Mouse (Mus musculus) adrenal gland, adult 18-20 months (tissue): Measurements from ENCODE around the gene Lrrn1. TPM values are rescaled to one million over a fixed set of nuclear protein-coding genes. Genes with fewer than 3 reads are reported as not detected.

Experiments
- DNase-seq, 2 experiments: peaks; one replicate each; pipeline ENCODE4 v3.0.0; 2021 to 2022; ENCODE audit warnings: low spot score in 2 of 2
- total RNA-seq, 2 experiments: library from RNA; stranded (reverse); gene quantifications; 1 replicate in 1 of 2; 2 replicates in 1 of 2; pipeline ENCODE4 v1.2.3; 2021

Lrrn1 gene
- total RNA-seq, 2 experiments from 2014 or later = 8.0 to 55.6 TPM

DNA sequence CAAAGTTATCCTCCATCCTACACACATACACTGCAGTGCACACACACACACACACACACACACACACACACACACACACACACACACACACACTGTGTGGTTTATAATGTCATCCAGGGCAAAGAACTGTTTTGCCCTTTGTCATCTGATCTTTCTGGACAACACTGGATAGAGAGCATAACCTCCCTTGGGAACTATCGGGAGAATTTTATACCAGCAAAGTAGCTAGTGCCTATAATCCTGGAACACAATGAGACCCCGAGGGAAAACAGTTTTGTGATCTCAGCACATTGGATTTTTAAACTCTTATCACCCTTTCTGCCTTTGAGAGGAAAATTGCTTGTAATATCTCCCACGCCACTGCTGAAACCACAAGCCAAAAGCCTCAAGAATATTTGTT, 45.8 kb downstream of the Lrrn1 start:
- DNase-seq = no peak

DNA sequence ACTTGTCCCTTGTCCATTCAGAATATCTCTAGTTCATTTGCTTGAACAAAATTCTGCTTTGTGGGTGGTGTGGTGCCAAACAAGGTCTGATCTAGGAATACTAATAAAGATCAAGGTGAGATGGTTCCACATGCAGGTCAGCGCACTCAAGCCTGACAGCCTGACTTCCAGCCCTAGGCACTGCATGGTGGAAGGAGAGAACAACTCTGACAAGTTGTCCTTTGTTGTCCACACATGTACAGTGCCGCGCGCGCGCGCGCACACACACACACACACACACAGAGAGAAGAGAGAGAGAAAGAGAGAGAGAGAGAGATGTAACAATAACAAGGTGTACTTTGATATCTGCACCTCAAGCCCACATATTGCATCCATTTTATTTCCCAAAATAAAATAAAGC, 47.7 kb downstream of the Lrrn1 start:
- DNase-seq = no peak

DNA sequence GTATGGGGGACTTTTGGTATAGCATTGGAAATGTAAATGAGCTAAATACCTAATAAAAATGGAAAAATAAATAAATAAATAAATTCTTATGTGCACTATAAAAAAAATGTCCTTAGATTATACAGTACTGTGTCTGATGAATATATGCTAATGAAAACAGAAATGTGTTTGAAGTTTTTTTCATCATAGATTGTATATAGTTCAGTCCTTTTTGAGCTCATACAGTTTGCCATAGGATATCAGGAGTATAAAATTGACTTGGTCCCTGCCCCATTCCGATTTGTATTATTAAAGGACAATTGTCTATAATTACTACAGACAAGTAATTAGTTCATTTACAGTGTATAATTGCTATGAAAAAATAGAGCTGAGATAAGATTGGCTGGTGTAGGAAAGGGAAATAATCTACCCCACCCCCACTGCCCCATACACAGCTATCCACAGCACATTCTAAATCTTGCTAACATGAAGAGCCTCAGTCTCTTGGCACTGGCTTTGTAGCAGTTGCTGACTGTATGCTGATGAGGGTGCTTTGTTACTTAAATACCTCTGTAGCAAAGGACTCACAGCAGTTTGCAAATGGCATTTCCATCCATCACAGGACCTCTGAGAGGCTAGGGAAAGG, 54.3 kb downstream of the Lrrn1 start:
- DNase-seq = no peak

DNA sequence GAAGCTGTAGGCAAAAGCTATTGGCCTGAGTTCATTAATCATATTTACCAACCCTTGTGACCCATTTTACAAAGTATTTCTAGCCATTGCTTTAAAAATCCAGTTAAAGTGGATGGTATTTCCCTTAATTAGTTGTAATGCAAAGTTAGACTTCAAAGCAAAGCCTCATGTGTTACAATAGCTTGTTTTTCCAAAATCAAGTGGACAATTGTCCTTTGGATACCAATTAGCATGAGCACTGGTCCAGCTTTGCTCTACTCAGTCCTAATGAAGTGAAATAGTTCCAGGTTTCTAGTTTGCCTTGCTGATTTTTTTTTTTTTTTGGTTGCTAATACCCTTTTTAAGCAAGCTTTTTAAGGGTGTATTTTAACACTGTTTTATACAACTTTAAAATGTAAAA, 75.6 kb downstream of the Lrrn1 start:
- no peak for DNase-seq

DNA sequence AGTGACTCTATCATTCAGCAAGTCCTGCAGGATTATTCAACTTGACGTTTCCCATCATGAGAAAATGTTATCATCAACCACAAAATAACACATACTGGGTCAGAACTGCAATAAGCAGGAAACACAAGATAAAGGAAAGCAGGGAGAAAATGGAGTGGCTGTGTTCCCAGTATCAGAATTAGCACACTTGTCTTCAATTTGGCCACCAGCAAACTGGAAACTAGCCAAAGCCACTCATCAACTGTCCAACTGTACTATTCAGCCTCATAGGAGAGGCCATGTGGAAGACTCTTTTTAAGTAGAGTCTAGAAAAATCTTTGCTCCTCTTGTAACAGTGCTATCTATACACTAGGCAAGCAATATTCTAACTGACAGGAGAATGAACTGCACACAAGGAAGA, 84.7 kb downstream of the Lrrn1 start:
- DNase-seq = no peak
